Mouse (Mus musculus): Measurements from ENCODE around the gene Timd4.

DNA sequence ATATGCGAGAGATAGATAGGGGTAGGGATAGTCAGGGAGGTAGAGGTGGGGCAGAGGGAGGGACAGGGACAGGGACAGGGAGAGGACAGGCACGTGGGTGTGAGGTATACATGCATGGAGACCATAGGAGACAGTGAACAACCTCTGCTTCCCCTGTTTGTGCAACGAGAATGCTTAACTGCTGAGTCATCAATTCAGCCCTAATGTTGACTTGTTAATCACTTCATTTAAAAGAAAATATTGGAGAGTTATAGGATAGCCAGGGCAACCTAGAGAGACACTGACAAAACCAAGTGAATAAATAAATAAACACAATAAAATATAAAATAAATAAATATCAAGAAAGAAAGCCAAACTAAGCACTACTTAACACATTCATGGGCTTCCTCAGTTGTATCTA lies 33.7 kb upstream of the Timd4 start:
- TF ChIP-seq POLR2A (IDR thresholded peaks at IDR 0.05; ENCODE audit: low read depth, low read length) (no peak), CTCF (conservative IDR thresholded peaks at IDR 0.05; ENCODE audit: insufficient read depth, insufficient read length, low read depth, low read length) (no peak)

All from kidney, adult 2 months (tissue).